Mouse (Mus musculus) thymus, postnatal 14 days (tissue): ENCODE data around the gene C5ar1.

Source experiments
- DNase-seq: peaks from one replicate; pipeline ENCODE4 v3.0.0; 2021

C5ar1 gene

GRCm38 (mm10) chr7:16221582-16222272 is 37.6 kb downstream of the C5ar1 start, which contains the start of gene Dhx34:
Dhx34 (minus strand) TSS chr7:16222037.
- peak; percentile 96 for DNase-seq

GRCm38 (mm10) chr7:16213986-16214385 is 45.4 kb downstream of the C5ar1 start:
- no peak for DNase-seq

DNA sequence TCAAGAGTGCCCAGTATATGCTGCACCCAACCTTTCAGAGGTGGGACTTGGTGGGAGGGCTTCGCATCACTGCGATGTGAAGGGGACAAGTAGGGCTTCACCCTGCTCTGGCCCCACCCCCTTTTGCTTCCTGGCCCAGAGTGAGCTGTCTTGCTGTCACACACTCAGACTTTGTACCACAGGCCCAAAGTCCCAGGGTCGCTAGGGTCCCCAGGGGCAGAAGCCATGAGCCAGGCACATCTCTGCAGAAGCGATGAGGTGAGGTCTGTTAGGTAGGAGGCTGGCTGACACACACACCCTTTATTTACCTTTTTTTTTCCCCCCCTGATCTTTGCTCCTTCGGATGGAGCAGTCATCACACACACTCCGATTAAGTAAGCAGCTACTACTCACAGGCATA is 46.1 kb downstream of the C5ar1 start:
- peak; percentile 13 for DNase-seq

DNA sequence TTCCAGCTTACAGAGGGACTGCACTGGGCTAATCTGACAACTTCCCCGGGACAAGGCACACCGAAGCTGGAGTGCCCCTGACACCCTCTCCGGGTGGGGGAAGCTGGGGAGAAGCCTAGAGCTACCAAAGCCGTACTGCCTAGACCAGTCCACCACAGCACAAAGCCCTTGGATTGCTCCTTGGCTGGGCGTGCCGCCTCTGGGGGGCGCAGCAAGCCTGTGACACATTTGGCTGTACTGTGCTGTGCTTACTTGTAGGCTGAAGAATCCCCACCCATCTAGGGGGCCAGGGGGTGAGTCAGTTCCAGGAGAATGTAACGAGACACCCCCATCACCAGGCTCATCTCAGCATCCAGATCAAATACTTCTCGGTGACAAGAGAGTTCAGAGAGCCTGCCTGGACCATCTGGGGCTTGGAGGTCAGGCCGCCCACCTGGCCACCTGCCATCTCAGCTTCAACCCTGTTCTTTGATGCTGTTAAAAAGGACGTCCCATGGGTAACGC is 48.4 kb downstream of the C5ar1 start:
- DNase-seq = peak; percentile 54

GRCm38 (mm10) chr7:16208781-16209665 is 50.3 kb downstream of the C5ar1 start:
- no peak for DNase-seq

GRCm38 (mm10) chr7:16207496-16207895 is 51.8 kb downstream of the C5ar1 start:
- DNase-seq = peak; percentile 51

DNA sequence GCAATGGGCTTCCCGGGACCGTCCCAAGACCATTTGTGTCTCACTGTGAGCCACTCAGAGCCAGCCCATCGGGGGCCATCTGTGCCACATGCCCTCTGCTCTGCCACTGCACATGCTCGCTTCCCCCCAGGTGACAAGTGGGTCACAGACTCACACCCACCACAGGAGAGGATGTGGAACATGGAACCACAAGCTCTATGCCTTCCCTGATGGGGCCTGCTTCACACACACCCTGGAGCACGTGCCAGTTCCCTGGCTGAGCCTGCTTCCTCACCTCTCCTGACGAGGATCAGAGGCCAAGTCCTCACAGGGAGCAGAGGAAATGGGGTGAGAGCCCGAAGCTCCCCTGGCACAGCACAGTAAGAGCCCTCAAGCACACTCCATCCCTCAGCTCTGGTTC is 52.3 kb downstream of the C5ar1 start:
- DNase-seq = peak; percentile 85

- no peak for DNase-seq
These were observed 54.5 kb downstream of the C5ar1 start for GRCm38 (mm10) chr7:16204791-16205190.

- DNase-seq = no peak
These were observed 55.8 kb downstream of the C5ar1 start for GRCm38 (mm10) chr7:16203505-16203903.

- no peak for DNase-seq
These were observed 56.4 kb downstream of the C5ar1 start for GRCm38 (mm10) chr7:16202756-16203504.

- DNase-seq = peak; percentile 80
These were observed 58.2 kb downstream of the C5ar1 start for GRCm38 (mm10) chr7:16201136-16201535.

DNA sequence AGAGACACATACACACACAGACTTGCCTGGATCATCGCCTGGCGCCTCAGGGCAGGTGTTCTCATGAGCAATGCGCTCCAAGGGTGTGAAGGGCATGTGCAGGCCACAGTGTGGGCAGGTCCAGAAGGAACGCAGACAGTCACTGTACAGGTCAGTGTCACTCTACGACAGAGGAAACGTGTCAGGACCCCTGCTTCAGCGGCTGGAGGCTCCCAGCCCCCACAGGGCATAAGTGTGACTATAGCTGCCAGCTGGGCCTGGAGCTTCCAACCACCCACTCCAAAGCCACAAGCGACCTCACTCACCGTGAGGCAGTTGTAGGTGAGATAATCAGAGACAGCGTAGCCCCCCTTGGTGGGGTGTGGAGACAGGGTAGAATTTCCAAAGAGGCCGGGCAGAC is 60.8 kb downstream of the C5ar1 start:
- peak; percentile 58 for DNase-seq

- DNase-seq = peak; percentile 83
These were observed 62.2 kb downstream of the C5ar1 start for GRCm38 (mm10) chr7:16197166-16197565.
